Mouse (Mus musculus) effector memory CD4-positive, alpha-beta T cell, adult 5 months (primary cell): ENCODE results near the gene Dhx37. TPM values are rescaled to one million over a fixed set of nuclear protein-coding genes. Genes with fewer than 3 reads are reported as not detected.

Source experiments
- polyA plus RNA-seq: library from polyadenylated mRNA; unstranded; fragments of 100-300 nt; shearing (Covaris generic); gene quantifications from one replicate; pipeline ENCODE4 v1.2.1, GENCODE M21; 2017

The Dhx37 gene
- polyA plus RNA-seq, result 9.6 TPM

GRCm38 (mm10) chr5:125433793-125434337 is at the start of gene Dhx37:
TSS of gene Dhx37 (minus strand) at chr5:125434121.

GRCm38 (mm10) chr5:125475601-125476285 is 41.8 kb upstream of the Dhx37 start, which contains the start of gene Aacs:
TSS of gene Aacs (plus strand) at chr5:125475814.

GRCm38 (mm10) chr5:125441234-125442114 is 7.6 kb upstream of the Dhx37 start, which contains the start of gene Bri3bp:
TSS of gene Bri3bp (plus strand) at chr5:125441568.

GRCm38 (mm10) chr5:125389579-125390441 is 44.1 kb downstream of the Dhx37 start, which contains the start of gene Ubc:
TSS of gene Ubc (minus strand) at chr5:125390202.

GRCm38 (mm10) chr5:125389131-125389578 is 44.8 kb downstream of the Dhx37 start, which contains the start of gene Gm10382:
TSS of gene Gm10382 (plus strand) at chr5:125389322.

Other genes with a start within 250 kb of the Dhx37 start
- gene Scarb1, start 93.0 kb downstream of the Dhx37 start, polyA plus RNA-seq, result 10.8 TPM
- gene Gm10382, start 44.8 kb downstream of the Dhx37 start, polyA plus RNA-seq, result 15.1 TPM
- 4,411 TPM for gene Ubc, start 43.9 kb downstream of the Dhx37 start, polyA plus RNA-seq
- gene Bri3bp, start 7.4 kb upstream of the Dhx37 start, polyA plus RNA-seq, result 25.5 TPM
- 35.0 TPM for gene Aacs, start 41.7 kb upstream of the Dhx37 start, polyA plus RNA-seq
- gene Tmem132b, start 97.7 kb upstream of the Dhx37 start, polyA plus RNA-seq, result not detected